Mouse (Mus musculus): ENCODE measurements around the gene Vwf. TPM values are rescaled to one million over a fixed set of nuclear protein-coding genes. Genes with fewer than 3 reads are reported as not detected.

Gene Vwf
- total RNA-seq, 2 experiments from 2014 or later, result 13.2 to 23.5 TPM

DNA sequence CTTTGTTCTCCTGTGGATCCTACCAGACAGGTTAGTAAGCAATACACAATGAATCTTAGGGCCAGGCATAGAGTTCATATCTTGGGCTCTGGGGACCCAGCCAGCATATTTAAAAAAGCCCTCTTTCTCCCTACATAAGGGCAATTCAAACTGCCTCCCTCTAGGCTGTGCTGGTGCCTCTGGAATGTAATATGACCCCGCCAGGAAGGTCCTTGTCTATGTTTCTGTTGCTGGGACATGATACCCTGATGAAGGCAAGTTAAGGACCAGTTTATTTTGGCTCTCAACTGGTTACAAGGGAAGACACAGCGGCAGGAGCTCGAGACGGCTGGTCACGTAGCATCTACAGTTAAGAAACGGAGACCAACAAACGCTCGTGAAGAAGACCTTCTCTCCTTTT, 12.3 kb downstream of the Vwf start:
- no peak overlapping the region for H3K4me3 ChIP-seq
- TF ChIP-seq CTCF (conservative IDR thresholded peaks at IDR 0.05), result no peak
- DNase-seq (ENCODE audit: low spot score in 2 of 2), result no peak
- H3K27ac ChIP-seq, result no peak overlapping the region

- no peak for TF ChIP-seq CTCF (conservative IDR thresholded peaks at IDR 0.05)
- no peak for DNase-seq (ENCODE audit: low spot score in 2 of 2)
- Histone ChIP-seq H3K27ac (no peak overlapping the region), H3K4me3 (no peak overlapping the region)
Observed at GRCm38 (mm10) chr6:125561031-125561430, 14.5 kb downstream of the Vwf start.

GRCm38 (mm10) chr6:125561521-125561920, 14.9 kb downstream of the Vwf start:
- Histone ChIP-seq H3K27ac (no peak overlapping the region), H3K4me3 (no peak overlapping the region)
- no peak for TF ChIP-seq CTCF (conservative IDR thresholded peaks at IDR 0.05)
- peak; percentile 22 to 47 for DNase-seq (ENCODE audit: low spot score in 2 of 2)

- Histone ChIP-seq H3K27ac (no peak overlapping the region), H3K4me3 (no peak overlapping the region)
- no peak for DNase-seq (ENCODE audit: low spot score in 2 of 2)
- TF ChIP-seq CTCF (conservative IDR thresholded peaks at IDR 0.05), result no peak
Observed at GRCm38 (mm10) chr6:125564812-125565281, 18.3 kb downstream of the Vwf start.

- Histone ChIP-seq H3K27ac (no peak overlapping the region), H3K4me3 (no peak overlapping the region)
- TF ChIP-seq CTCF (conservative IDR thresholded peaks at IDR 0.05), result no peak
- no peak for DNase-seq (ENCODE audit: low spot score in 2 of 2)
Observed at GRCm38 (mm10) chr6:125565326-125565725, 18.8 kb downstream of the Vwf start.

GRCm38 (mm10) chr6:125566656-125567055, 20.1 kb downstream of the Vwf start:
- H3K4me3 ChIP-seq, result no peak overlapping the region
- H3K27ac ChIP-seq, result no peak overlapping the region
- no peak for TF ChIP-seq CTCF (conservative IDR thresholded peaks at IDR 0.05)
- DNase-seq (ENCODE audit: low spot score in 2 of 2), result no peak

DNA sequence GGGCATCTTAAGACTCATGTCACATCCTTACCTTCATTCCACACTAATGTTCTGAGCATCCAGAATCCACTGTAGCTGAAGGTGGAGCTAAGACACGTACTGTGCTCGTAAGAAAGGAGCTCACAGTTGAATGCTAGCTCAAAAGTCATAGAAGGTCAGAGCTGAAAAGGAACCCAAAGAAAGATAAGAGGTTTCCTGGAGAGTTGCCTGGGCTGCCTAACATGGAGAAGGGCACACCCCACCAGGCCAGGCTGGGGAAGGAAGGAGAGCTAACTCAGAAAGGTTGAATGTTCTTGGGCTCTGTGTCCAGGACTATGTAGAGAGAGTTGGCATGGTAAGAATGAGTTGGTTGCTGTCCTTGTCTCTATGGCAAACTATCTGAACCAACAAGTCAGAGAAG, 21.8 kb downstream of the Vwf start:
- TF ChIP-seq CTCF (conservative IDR thresholded peaks at IDR 0.05), result no peak
- Histone ChIP-seq H3K27ac (no peak overlapping the region), H3K4me3 (no peak overlapping the region)
- DNase-seq (ENCODE audit: low spot score in 2 of 2), result no peak

DNA sequence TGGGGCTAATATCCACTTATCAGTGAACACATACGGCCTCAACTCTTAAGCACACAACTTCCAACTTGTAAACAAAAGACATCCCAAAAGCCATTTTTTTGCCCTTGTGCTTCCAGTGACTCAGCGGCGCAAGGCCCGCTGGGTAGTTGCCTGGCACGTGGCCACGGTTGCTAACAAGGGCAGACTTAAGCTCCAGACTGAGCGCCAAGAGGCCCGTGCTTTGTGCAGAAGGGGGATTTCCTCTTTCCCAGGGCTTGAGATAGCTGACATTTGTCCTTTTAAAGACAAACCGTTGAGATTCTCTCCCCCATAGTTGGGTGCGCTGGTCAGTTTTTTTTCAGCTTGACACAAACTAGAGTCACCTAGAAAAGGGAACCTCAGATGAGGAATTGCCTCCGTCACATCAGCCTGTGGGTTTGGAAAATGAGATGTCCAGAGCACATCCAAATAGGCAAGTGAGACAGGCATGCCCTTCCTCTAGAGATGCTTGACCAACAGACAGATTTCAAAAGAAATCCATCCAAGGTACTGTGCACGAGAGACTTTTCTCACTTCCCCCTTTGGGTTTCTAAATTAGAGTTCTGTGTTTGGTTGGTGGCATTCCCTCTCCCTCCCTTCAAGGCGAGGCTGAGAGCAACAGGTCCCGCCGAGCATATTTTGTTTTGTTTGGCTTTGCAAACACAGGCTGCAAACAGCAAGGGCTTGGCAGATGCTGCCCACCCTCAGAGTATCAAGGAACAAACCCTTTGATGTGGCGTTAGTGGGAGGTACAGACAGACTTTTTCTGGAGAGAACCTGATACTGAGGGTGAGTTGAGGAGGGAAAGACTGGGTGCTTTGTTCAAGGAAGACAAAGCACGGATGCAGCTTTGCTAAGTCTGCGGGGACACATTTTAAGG, 26.0 kb downstream of the Vwf start:
- no peak for TF ChIP-seq CTCF (conservative IDR thresholded peaks at IDR 0.05)
- Histone ChIP-seq H3K27ac (peak overlapping the region; percentile 75), H3K4me3 (peak overlapping the region; percentile 42)
- peak; percentile 65 to 68 for DNase-seq (ENCODE audit: low spot score in 2 of 2)

DNA sequence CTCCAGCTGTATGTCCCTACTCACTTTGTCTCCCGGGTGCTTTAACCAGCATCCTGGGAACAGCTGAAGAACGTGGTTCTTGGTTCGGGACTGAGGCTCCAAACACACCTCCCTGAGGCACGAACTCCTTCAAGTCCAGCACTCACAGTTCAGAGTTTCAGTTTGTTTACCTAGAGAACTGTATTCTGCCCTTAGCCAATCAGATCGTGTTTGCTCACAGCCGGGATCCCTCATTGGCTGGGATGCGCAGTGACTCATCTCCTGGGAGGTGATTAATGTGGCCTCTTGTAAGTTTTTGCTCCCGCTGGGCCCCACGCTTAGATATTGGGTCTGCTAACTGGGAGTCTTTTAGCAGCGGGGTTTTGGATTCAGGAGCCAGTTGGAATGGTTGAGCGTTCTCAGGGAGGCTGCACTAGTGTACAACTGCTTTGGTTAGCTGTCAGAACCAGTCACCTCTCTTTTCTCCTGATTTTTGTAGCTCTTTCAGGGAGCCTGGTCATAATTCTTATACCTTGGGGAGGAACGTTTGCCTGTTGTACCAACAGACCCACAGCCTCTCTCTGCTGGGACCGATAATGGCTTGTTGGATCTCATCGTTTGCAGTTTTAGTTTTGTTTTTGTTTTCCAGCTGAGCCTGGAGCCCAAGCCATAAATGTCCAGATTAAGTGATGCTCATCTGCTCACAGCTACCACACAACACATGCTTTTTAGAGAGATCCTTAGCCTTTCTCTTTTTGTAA, 26.8 kb downstream of the Vwf start:
- peak overlapping the region; percentile 42 for H3K4me3 ChIP-seq
- peak; percentile 33 to 37 for DNase-seq (ENCODE audit: low spot score in 2 of 2)
- peak overlapping the region; percentile 75 for H3K27ac ChIP-seq
- TF ChIP-seq CTCF (conservative IDR thresholded peaks at IDR 0.05), result no peak

DNA sequence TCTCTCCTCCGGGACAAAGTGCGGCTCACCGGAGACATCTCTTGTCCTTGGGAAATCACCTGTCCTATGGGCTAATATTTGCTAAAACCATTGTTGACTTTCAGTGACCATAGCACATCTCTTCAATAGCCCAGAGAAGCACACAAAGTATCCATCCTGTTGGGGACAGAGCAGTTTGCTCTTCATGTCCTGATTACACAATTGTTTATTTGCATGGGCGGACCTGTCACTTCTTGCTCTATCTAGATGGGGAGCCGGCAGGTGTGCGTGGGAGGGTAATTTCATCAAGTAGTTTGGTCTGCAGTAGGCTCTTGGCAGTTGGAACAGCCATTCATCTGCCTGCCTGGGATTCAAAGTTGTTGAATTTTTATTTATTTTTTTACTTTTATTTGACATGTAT, 28.5 kb downstream of the Vwf start:
- no peak overlapping the region for H3K27ac ChIP-seq
- no peak for TF ChIP-seq CTCF (conservative IDR thresholded peaks at IDR 0.05)
- peak in 1 of 2 experiments; percentile 53 for DNase-seq (ENCODE audit: low spot score in 2 of 2)
- no peak overlapping the region for H3K4me3 ChIP-seq

GRCm38 (mm10) chr6:125577301-125577700, 30.7 kb downstream of the Vwf start:
- Histone ChIP-seq H3K27ac (no peak overlapping the region), H3K4me3 (no peak overlapping the region)
- no peak for DNase-seq (ENCODE audit: low spot score in 2 of 2)
- TF ChIP-seq CTCF (conservative IDR thresholded peaks at IDR 0.05), result no peak

GRCm38 (mm10) chr6:125577882-125578646, 31.5 kb downstream of the Vwf start:
- H3K27ac ChIP-seq, result no peak overlapping the region
- no peak overlapping the region for H3K4me3 ChIP-seq
- TF ChIP-seq CTCF (conservative IDR thresholded peaks at IDR 0.05), result no peak
- no peak for DNase-seq (ENCODE audit: low spot score in 2 of 2)

DNA sequence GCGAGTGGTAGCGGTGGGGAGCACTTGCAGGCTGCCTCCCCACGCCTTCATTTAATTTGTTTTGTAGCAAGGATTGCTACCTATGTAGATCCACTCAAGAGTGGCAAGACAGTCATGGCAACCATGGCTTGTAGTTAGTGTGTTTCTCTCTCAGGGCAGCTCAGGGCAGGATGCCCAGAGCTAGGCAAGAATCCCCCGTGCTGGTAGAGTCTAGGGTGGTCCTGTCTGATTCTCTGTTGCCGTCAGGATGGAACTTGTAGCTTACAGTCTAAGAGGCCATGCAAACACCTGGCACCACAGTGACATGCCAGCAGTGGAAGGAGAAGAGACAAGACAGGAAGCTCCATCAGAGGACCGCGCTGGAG, 32.1 kb downstream of the Vwf start:
- no peak for TF ChIP-seq CTCF (conservative IDR thresholded peaks at IDR 0.05)
- H3K4me3 ChIP-seq, result no peak overlapping the region
- no peak overlapping the region for H3K27ac ChIP-seq
- DNase-seq (ENCODE audit: low spot score in 2 of 2), result no peak
